Mouse (Mus musculus) midbrain, embryonic 14.5 days (tissue): ENCODE data around the gene Plin5. TPM values are rescaled to one million over a fixed set of nuclear protein-coding genes. Genes with fewer than 3 reads are reported as not detected.

ENCODE experiments used
- ATAC-seq: fragments of 200-750 bp; cut with Nextera tagmentation; 2 replicates; pipeline ENCODE4 v1.8.0; 2017; ENCODE audit warnings: moderate number of reproducible peaks, moderate library complexity; ENCODE audit not compliant: low FRiP score, low TSS enrichment
- DNase-seq: peaks from one replicate; pipeline ENCODE4 v3.0.0-alpha.2; 2015
- H3K27ac ChIP-seq: fragments of 300-500 bp; sonication (generic); replicated peaks from 2 replicates; pipeline ENCODE4 v1.5.1; 2014; ENCODE audit warnings: mild to moderate bottlenecking, low read depth, low read length, moderate library complexity
- H3K27me3 ChIP-seq: fragments of 300-500 bp; sonication (generic); 2 replicates; pipeline ENCODE4 v1.6.1; 2014; ENCODE audit warnings: low read length, control low read depth, mixed read lengths; ENCODE audit not compliant: control insufficient read depth, insufficient read depth
- H3K36me3 ChIP-seq: fragments of 300-500 bp; sonication (generic); 2 replicates; pipeline ENCODE4 v1.6.1; 2014; ENCODE audit warnings: low read length, control low read depth; ENCODE audit not compliant: control insufficient read depth, insufficient read depth
- H3K4me1 ChIP-seq: fragments of 300-500 bp; sonication (generic); 2 replicates; pipeline ENCODE4 v1.6.1; 2014; ENCODE audit warnings: mild to moderate bottlenecking, antibody characterized with exemption, low read length, control low read depth; ENCODE audit not compliant: control insufficient read depth, insufficient read depth
- H3K4me2 ChIP-seq: fragments of 300-500 bp; sonication (generic); 2 replicates; pipeline ENCODE4 v1.6.1; 2014; ENCODE audit warnings: mild to moderate bottlenecking, low read length, moderate library complexity
- H3K4me3 ChIP-seq: fragments of 300-500 bp; sonication (generic); replicated peaks from 2 replicates; pipeline ENCODE4 v1.5.1; 2014; ENCODE audit warnings: low read depth, low read length
- H3K9ac ChIP-seq: fragments of 300-500 bp; sonication (generic); replicated peaks from 2 replicates; pipeline ENCODE4 v1.6.1; 2014; ENCODE audit warnings: mild to moderate bottlenecking, low read length, moderate library complexity
- H3K9me3 ChIP-seq: fragments of 300-500 bp; sonication (generic); 2 replicates; pipeline ENCODE4 v1.6.1; 2016; ENCODE audit warnings: low read length, control low read depth, mixed read lengths; ENCODE audit not compliant: control insufficient read depth
- WGBS: fragments of 180-500 bp; shearing (Covaris S2); extraction: QIAGEN DNeasy Blood & Tissue Kit; methylation state at CpG from one replicate; pipeline ENCODE4 v1.1.7; 2014; 5-methylcytosine and 5-hydroxymethylcytosine counted together
- polyA plus RNA-seq: library from polyadenylated mRNA; unstranded; fragments of >200 nt; fragmentation: Nextera tagmentation; extraction: Ambion mirVana; gene quantifications from 2 replicates; pipeline ENCODE4 v1.2.1, GENCODE M21; 2014

Plin5 gene
- polyA plus RNA-seq, 1 experiment from 2014 or later: 0.55 TPM

- Histone ChIP-seq H3K4me3 (no peak overlapping the region), H3K36me3 (peaks cover 69% of the 10 kb centered on the region), H3K9ac (no peak overlapping the region), H3K9me3 (peaks cover 12% of the 10 kb centered on the region), H3K27ac (no peak overlapping the region), H3K4me1 (no peaks in the 10 kb centered on the region), H3K4me2 (no peak overlapping the region), H3K27me3 (peaks cover 19% of the 10 kb centered on the region)
- no peak for DNase-seq
- 77% methylated on average over 11 of the region's 11 CpGs for WGBS
- no peak for ATAC-seq
Observed at GRCm38 (mm10) chr17:56126175-56126574, 8.8 kb upstream of the Plin5 start.

GRCm38 (mm10) chr17:56125276-56125630 is 7.9 kb upstream of the Plin5 start:
- peaks cover 29% of the 10 kb centered on the region for H3K27me3 ChIP-seq

GRCm38 (mm10) chr17:56124377-56125275 is 7.2 kb upstream of the Plin5 start:
- Histone ChIP-seq H3K9me3 (peaks cover 12% of the 10 kb centered on the region), H3K9ac (no peak overlapping the region), H3K27me3 (peaks cover 35% of the 10 kb centered on the region), H3K36me3 (peaks cover 55% of the 10 kb centered on the region), H3K27ac (no peak overlapping the region), H3K4me3 (0 out of 2 replicates have a peak overlapping the region, but pooled peaks have one; percentile 1), H3K4me1 (no peaks in the 10 kb centered on the region), H3K4me2 (peak overlapping the region; percentile 38)
- 10% methylated on average over 59 of the region's 59 CpGs for WGBS
- peak; percentile 4; the same call in 1 of the 2 replicates for ATAC-seq
- DNase-seq: peak; percentile 71

More at GRCm38 (mm10) chr17:56125276-56125630, 7.9 kb upstream of the Plin5 start:
- no peak for DNase-seq
- ATAC-seq: no peak
- no peak overlapping the region for H3K4me2 ChIP-seq
- H3K36me3 ChIP-seq: peaks cover 60% of the 10 kb centered on the region
- H3K9me3 ChIP-seq: peaks cover 12% of the 10 kb centered on the region
- no peaks in the 10 kb centered on the region for H3K4me1 ChIP-seq
- WGBS: 87% methylated on average over 4 of the region's 4 CpGs
- H3K27ac ChIP-seq: no peak overlapping the region
- H3K4me3 ChIP-seq: no peak overlapping the region
- H3K9ac ChIP-seq: no peak overlapping the region

- DNase-seq: no peak
- H3K4me1 ChIP-seq: no peaks in the 10 kb centered on the region
- WGBS: 47% methylated on average over 59 of the region's 59 CpGs
- H3K9ac ChIP-seq: no peak overlapping the region
- peak overlapping the region; percentile 38 for H3K4me2 ChIP-seq
- peaks cover 42% of the 10 kb centered on the region for H3K27me3 ChIP-seq
- H3K9me3 ChIP-seq: peaks cover 12% of the 10 kb centered on the region
- 0 out of 2 replicates have a peak overlapping the region, but pooled peaks have one; percentile 1 for H3K4me3 ChIP-seq
- no peak overlapping the region for H3K27ac ChIP-seq
- H3K36me3 ChIP-seq: peaks cover 47% of the 10 kb centered on the region
- 0 out of 2 replicates have a peak, but pooled peaks have one; percentile 28 for ATAC-seq
Observed at GRCm38 (mm10) chr17:56123681-56124340, 6.4 kb upstream of the Plin5 start.

- Histone ChIP-seq H3K4me2 (no peak overlapping the region), H3K27ac (no peak overlapping the region), H3K9ac (no peak overlapping the region), H3K9me3 (peaks cover 12% of the 10 kb centered on the region), H3K36me3 (peaks cover 43% of the 10 kb centered on the region), H3K27me3 (peaks cover 47% of the 10 kb centered on the region), H3K4me1 (no peaks in the 10 kb centered on the region), H3K4me3 (no peak overlapping the region)
- ATAC-seq (no peak), DNase-seq (no peak)
- 90% methylated on average over 12 of the region's 12 CpGs for whole genome bisulfite sequencing
Observed at GRCm38 (mm10) chr17:56123161-56123560, 5.8 kb upstream of the Plin5 start.

- WGBS: 69% methylated on average over 2 of the region's 2 CpGs
- DNase-seq: no peak
- Histone ChIP-seq H3K27ac (no peak within 1 kb of the TSS), H3K4me1 (peaks cover 4% of the 10 kb centered on the region; the same call in 1 of the 2 replicates), H3K4me3 (no peak within 1 kb of the TSS), H3K4me2 (no peak within 1 kb of the TSS), H3K36me3 (peaks cover 31% of the 10 kb centered on the region), H3K27me3 (peaks cover 52% of the 10 kb centered on the region), H3K9me3 (peaks cover 12% of the 10 kb centered on the region), H3K9ac (no peak within 1 kb of the TSS)
- no peak for ATAC-seq
Observed at GRCm38 (mm10) chr17:56121826-56122225, 4.4 kb upstream of the Plin5 start, which contains the start of gene Lrg1. Gene Lrg1, minus strand, starts transcription at chr17:56122001.

GRCm38 (mm10) chr17:56119981-56120880 is 2.8 kb upstream of the Plin5 start:
- Histone ChIP-seq H3K9ac (no peak overlapping the region), H3K4me1 (peaks cover 4% of the 10 kb centered on the region; the same call in 1 of the 2 replicates), H3K27ac (no peak overlapping the region), H3K4me2 (no peak overlapping the region), H3K9me3 (peaks cover 12% of the 10 kb centered on the region), H3K4me3 (no peak overlapping the region), H3K36me3 (peaks cover 22% of the 10 kb centered on the region), H3K27me3 (peaks cover 53% of the 10 kb centered on the region)
- ATAC-seq (no peak), DNase-seq (no peak)
- 10% methylated on average over 66 of the region's 66 CpGs for WGBS

GRCm38 (mm10) chr17:56119431-56119830 is 2.0 kb upstream of the Plin5 start:
- WGBS: 49% methylated on average over 12 of the region's 12 CpGs
- H3K27ac ChIP-seq: no peak overlapping the region

More at GRCm38 (mm10) chr17:56119431-56119830, 2.0 kb upstream of the Plin5 start:
- Histone ChIP-seq H3K36me3 (peaks cover 18% of the 10 kb centered on the region), H3K27me3 (peaks cover 48% of the 10 kb centered on the region), H3K4me3 (no peak overlapping the region), H3K9ac (no peak overlapping the region), H3K4me2 (no peak overlapping the region), H3K4me1 (peaks cover 4% of the 10 kb centered on the region; the same call in 1 of the 2 replicates), H3K9me3 (peaks cover 12% of the 10 kb centered on the region)
- ATAC-seq (no peak), DNase-seq (no peak)
